Mouse (Mus musculus) spleen, adult 2 months (tissue): ENCODE data around the gene Akap2. TPM values are rescaled to one million over a fixed set of nuclear protein-coding genes. Genes with fewer than 3 reads are reported as not detected.

Experiments used
- DNase-seq, 2 experiments: peaks; one replicate each; pipeline versions ENCODE4 v3.0.0 to v3.0.0-alpha.2; 2012 to 2021; ENCODE audit warnings: low spot score in 2 of 2, low read depth in 1 of 2
- H3K27ac ChIP-seq: fragments of 200-500 bp; 2 replicates; pipeline ENCODE4 v1.5.1; 2012; ENCODE audit warnings: low read length, inconsistent platforms; ENCODE audit not compliant: insufficient read depth
- H3K27me3 ChIP-seq: fragments of 200-500 bp; 2 replicates; pipeline ENCODE4 v1.6.1; 2012; ENCODE audit warnings: mild to moderate bottlenecking, moderate library complexity, low read length, inconsistent platforms; ENCODE audit not compliant: control insufficient read depth, insufficient read depth
- H3K36me3 ChIP-seq: fragments of 200-500 bp; 2 replicates; pipeline ENCODE4 v1.6.1; 2012; ENCODE audit warnings: mild to moderate bottlenecking, low read length, inconsistent platforms; ENCODE audit not compliant: control insufficient read depth, insufficient read depth
- H3K4me1 ChIP-seq: fragments of 200-500 bp; 2 replicates; pipeline ENCODE4 v1.6.1; 2011; ENCODE audit warnings: inconsistent platforms; ENCODE audit not compliant: control insufficient read depth, insufficient read depth, insufficient read length
- H3K4me3 ChIP-seq: fragments of 200-500 bp; 2 replicates; pipeline ENCODE4 v1.5.1; 2011; ENCODE audit warnings: mild to moderate bottlenecking, inconsistent platforms; ENCODE audit not compliant: insufficient read depth, insufficient read length; ENCODE audit errors: extremely low read depth
- CTCF ChIP-seq: fragments of 200-500 bp; IDR thresholded peaks from 2 replicates; pipeline ENCODE4 v1.5.1; 2011; ENCODE audit warnings: mild to moderate bottlenecking, inconsistent platforms; ENCODE audit not compliant: insufficient read depth, insufficient read length, insufficient replicate concordance; ENCODE audit errors: extremely low read depth
- POLR2A ChIP-seq: fragments of 200-500 bp; IDR thresholded peaks from 2 replicates; pipeline ENCODE4 v1.6.1; 2011; ENCODE audit warnings: low read depth, low read length, inconsistent platforms
- WGBS: fragments of 180-500 bp; shearing (Covaris S2); methylation state at CpG from one replicate; pipeline ENCODE4 v1.1.7; 2018; 5-methylcytosine and 5-hydroxymethylcytosine counted together
- polyA plus RNA-seq: library from polyadenylated mRNA; depleted of rRNA; stranded (reverse); fragments of >200 nt; gene quantifications from 2 replicates; pipeline ENCODE4 v1.2.3, GENCODE M21; 2012

The Akap2 gene
- polyA plus RNA-seq, 1 experiment: 23.6 TPM

DNA sequence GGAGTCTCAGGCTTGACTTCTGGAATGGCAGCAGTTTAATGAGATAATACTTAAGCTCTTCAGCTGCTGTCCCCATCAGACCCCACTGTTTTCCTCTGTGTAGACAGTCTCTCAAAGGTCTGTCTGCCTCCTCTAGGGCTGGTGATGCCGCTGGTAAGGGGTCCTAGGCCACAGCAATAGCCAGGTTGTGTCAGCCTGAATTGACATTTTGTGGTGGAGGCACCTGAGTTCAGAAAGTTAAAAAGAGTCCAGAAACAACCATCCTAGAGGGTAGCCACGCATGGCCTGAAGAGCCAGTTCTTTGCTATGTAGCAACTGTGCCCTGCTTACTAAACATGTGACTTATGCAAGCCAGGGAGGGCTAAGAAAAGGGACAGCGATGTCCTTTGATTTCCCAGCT lies 130.2 kb downstream of the Akap2 start:
- Histone ChIP-seq H3K27me3 (no peaks in the 10 kb centered on the region), H3K27ac (no peak overlapping the region), H3K4me3 (no peak overlapping the region), H3K4me1 (no peaks in the 10 kb centered on the region; the same call in 1 of the 2 replicates), H3K36me3 (no peaks in the 10 kb centered on the region; the same call in 1 of the 2 replicates)
- WGBS: 85% methylated on average over 3 of the region's 3 CpGs
- no peak for DNase-seq
- TF ChIP-seq POLR2A (no peak), CTCF (no peak)

DNA sequence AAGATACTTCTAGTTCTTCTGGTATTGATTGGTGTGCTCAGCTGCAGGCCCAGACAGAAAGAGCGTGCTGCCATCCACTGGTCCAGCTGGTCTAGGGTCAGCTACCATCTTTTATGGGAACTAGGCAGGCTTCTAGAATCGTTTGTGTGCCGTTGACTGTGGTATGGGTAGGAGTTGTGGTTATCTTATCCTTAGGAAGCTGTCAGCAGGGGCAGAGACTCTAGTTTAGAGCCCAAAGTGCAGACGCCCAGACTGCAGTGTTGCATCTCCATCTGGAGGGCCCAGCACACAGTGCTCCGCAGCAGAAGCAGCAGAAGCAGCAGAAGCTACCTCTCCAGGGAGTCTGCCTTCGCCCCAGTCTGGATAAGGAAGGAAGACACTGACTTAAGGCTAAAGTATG lies 132.0 kb downstream of the Akap2 start:
- DNase-seq: no peak
- WGBS: 67% methylated on average over 6 of the region's 6 CpGs
- TF ChIP-seq CTCF (no peak), POLR2A (no peak)
- Histone ChIP-seq H3K4me3 (no peak overlapping the region), H3K27me3 (no peaks in the 10 kb centered on the region), H3K4me1 (no peaks in the 10 kb centered on the region; the same call in 1 of the 2 replicates), H3K27ac (no peak overlapping the region), H3K36me3 (no peaks in the 10 kb centered on the region; the same call in 1 of the 2 replicates)

DNA sequence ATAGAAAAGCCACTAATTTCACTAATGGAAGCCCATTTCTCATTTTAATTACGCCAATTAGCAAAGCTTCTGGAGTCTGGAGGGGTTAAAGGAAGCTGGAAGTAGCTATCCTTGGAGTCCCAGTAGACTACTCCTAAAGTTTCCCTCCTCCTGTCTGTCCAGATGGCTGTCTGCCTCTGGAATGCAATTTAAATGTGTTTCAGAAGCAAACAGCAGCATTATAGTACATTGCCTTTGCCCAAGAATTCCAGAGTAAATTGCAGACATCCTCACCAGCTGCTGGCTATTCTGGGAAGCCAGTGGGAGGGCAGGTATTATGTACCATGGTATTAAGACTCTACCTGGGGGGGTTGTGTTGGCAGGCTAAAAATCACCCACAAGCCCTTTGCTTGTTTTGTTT lies 134.3 kb downstream of the Akap2 start:
- Histone ChIP-seq H3K27ac (no peak overlapping the region), H3K4me3 (no peak overlapping the region), H3K4me1 (no peaks in the 10 kb centered on the region), H3K36me3 (peaks cover 15% of the 10 kb centered on the region), H3K27me3 (no peaks in the 10 kb centered on the region)
- 89% methylated on average over 1 of the region's 1 CpGs for WGBS
- TF ChIP-seq POLR2A: no peak
- no peak for TF ChIP-seq CTCF
- no peak for DNase-seq

DNA sequence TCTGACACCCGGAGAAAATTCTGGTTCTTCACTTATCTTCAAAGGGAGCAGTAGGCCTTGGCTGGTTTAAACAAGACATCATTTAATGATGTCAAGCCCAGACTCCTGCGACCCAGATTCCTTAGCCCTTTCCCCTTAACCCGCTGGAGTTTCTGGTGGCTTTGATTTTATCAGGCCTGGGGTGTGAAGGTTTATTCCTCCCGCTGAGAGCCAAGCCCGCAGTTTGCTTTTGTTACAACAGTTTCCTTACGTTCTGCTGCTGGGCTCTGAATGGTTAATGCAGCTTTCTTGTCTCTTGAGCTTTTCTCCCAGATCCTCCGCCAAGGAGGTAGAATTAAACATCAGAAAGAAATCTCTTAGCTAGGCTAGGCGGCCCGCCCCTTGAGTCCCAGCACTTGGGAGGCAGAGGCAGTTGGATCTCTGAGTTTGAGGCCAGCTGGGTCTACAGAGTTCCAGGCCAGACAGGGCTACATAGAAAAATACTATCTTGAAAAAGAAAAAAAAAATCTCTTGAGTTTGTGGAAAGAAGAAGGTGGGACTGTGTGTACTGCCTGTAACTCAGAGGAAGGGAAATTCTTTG lies 135.1 kb downstream of the Akap2 start:
- DNase-seq: no peak
- H3K36me3 ChIP-seq: peaks cover 19% of the 10 kb centered on the region
- no peak overlapping the region for H3K27ac ChIP-seq
- no peaks in the 10 kb centered on the region for H3K27me3 ChIP-seq
- TF ChIP-seq POLR2A (no peak), CTCF (no peak)
- no peaks in the 10 kb centered on the region for H3K4me1 ChIP-seq
- H3K4me3 ChIP-seq: no peak overlapping the region
- 86% methylated on average over 9 of the region's 9 CpGs for WGBS

DNA sequence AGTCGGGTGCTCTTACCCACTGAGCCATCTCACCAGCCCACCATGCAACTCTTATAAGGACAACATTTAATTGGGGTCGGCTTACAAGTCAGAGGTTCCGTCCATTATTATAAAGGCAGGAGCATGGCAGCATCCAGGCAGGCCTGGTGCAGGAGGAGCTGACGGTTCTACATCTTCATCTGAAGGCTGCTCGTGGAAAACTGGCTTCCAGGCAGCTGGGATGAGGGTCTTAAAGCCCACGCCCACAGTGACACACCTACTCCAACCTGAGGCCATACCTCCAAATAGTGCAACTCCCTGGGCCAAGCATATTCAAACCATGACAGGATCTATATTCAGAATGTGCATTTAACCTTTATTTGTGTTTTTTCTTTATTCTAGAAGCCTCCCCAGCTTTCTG lies 136.7 kb downstream of the Akap2 start:
- H3K4me3 ChIP-seq: no peak overlapping the region
- H3K27me3 ChIP-seq: no peaks in the 10 kb centered on the region
- H3K27ac ChIP-seq: no peak overlapping the region
- peaks cover 19% of the 10 kb centered on the region for H3K36me3 ChIP-seq
- 90% methylated on average over 6 of the region's 6 CpGs for WGBS
- no peak for TF ChIP-seq POLR2A
- no peak for TF ChIP-seq CTCF
- DNase-seq: no peak
- H3K4me1 ChIP-seq: no peaks in the 10 kb centered on the region

GRCm38 (mm10) chr4:57855281-57855941 lies 138.0 kb downstream of the Akap2 start:
- H3K4me3 ChIP-seq: no peak overlapping the region
- DNase-seq: no peak
- 83% methylated on average over 18 of the region's 18 CpGs for WGBS
- TF ChIP-seq POLR2A (no peak), CTCF (no peak)
- H3K36me3 ChIP-seq: peaks cover 19% of the 10 kb centered on the region
- H3K27me3 ChIP-seq: no peaks in the 10 kb centered on the region
- no peaks in the 10 kb centered on the region for H3K4me1 ChIP-seq
- H3K27ac ChIP-seq: no peak overlapping the region

DNA sequence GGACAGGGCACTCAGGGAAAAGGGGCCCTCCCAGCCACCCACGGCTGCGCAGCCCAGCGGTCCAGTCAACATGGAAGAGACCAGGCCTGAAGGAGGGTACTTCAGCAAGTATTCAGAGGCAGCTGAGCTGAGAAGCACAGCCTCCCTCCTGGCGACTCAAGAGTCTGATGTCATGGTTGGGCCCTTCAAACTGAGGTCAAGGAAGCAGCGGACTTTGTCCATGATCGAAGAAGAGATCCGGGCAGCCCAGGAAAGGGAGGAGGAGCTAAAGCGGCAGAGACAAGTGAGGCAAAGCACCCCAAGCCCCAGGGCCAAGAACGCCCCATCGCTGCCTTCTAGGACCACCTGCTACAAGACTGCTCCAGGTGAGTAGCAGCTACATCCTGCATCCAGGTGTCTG lies 139.2 kb downstream of the Akap2 start:
- Histone ChIP-seq H3K4me1 (no peaks in the 10 kb centered on the region), H3K36me3 (peaks cover 19% of the 10 kb centered on the region), H3K27ac (no peak overlapping the region), H3K27me3 (no peaks in the 10 kb centered on the region), H3K4me3 (no peak overlapping the region)
- no peak for DNase-seq
- TF ChIP-seq POLR2A (no peak), CTCF (no peak)
- WGBS: 90% methylated on average over 10 of the region's 10 CpGs
